ENCODE assay signal across 8 mouse cellular contexts in genomic region chrX:87238191-87238590, GRCm38 (mm10).
DNase-seq lines count a peak whose midpoint lies in the region; ATAC-seq lines count a peak whose summit lies in the region.
"Not testable (repeated sequence)": the region's sequence is repeated elsewhere in the genome, so short reads cannot be mapped to it uniquely, and the experiment has no call there.

No protein-coding gene starts in this region.

- H3K36me3 ChIP-seq in limb, embryonic 10.5 days; midbrain, embryonic 14.5 days (ENCODE audit: control insufficient read depth, insufficient read depth, low read length): not testable (repeated sequence)

- ATAC-seq in midbrain, embryonic 14.5 days (ENCODE audit: low FRiP score, low TSS enrichment): not testable (repeated sequence)

- peak; percentile 78 for DNase-seq in A20 (ENCODE audit: low read depth, low spot score)
- peak; percentile 90 for DNase-seq in adrenal gland, postnatal 25 days
- DNase-seq in embryo, embryonic 11.5 days (ENCODE audit: low read depth, low spot score): peak; percentile 95
- peak; percentile 92 for DNase-seq in heart, adult 11 months
- peak; percentile 37 for DNase-seq in kidney, adult 18-20 months
- DNase-seq in limb, embryonic 10.5 days (ENCODE audit: low spot score): peak; percentile 100
- DNase-seq in midbrain, embryonic 14.5 days: peak; percentile 91
- DNase-seq in spleen, postnatal 36 days (ENCODE audit: low spot score in 2 of 2): peak; percentile 50 to 58

- H3K27ac ChIP-seq in limb, embryonic 10.5 days; midbrain, embryonic 14.5 days (replicated peaks; ENCODE audit: low read depth, low read length): not testable (repeated sequence)

- not testable (repeated sequence) for H3K9ac ChIP-seq in midbrain, embryonic 14.5 days (replicated peaks; ENCODE audit: low read length)

- H3K4me2 ChIP-seq in midbrain, embryonic 14.5 days (ENCODE audit: low read length): not testable (repeated sequence)

- H3K9me3 ChIP-seq in limb, embryonic 10.5 days (replicated peaks); midbrain, embryonic 14.5 days (ENCODE audit: control insufficient read depth, low read length): not testable (repeated sequence)

- H3K27me3 ChIP-seq in limb, embryonic 10.5 days (ENCODE audit: low read depth, poor library complexity, severe bottlenecking); midbrain, embryonic 14.5 days (ENCODE audit: control insufficient read depth, insufficient read depth, low read length): not testable (repeated sequence)

- H3K4me1 ChIP-seq in limb, embryonic 10.5 days; midbrain, embryonic 14.5 days (ENCODE audit: control insufficient read depth, insufficient read depth, low read length): not testable (repeated sequence)

- 61% methylated on average over 11 of the region's 11 CpGs for WGBS in limb, embryonic 10.5 days
- WGBS in midbrain, embryonic 14.5 days: 88% methylated on average over 11 of the region's 11 CpGs

- H3K4me3 ChIP-seq in limb, embryonic 10.5 days; midbrain, embryonic 14.5 days (replicated peaks; ENCODE audit: low read depth, low read length): not testable (repeated sequence)

Comparison
In these comparisons a context has a peak if more than half of its experiments do, and no peak if none do; other contexts are left out.
1. DNase-seq: peak in every context shown above with its lines; median percentile 100 in limb, embryonic 10.5 days; 95 in embryo, embryonic 11.5 days; 92 in heart, adult 11 months; 91 in midbrain, embryonic 14.5 days; 90 in adrenal gland, postnatal 25 days; 78 in A20; 54 in spleen, postnatal 36 days; 37 in kidney, adult 18-20 months.